9 mouse cellular contexts compared by ENCODE assay signal in genomic region chr13:14522128-14522905, GRCm38 (mm10). TPM values are rescaled to one million over a fixed set of nuclear protein-coding genes. Genes with fewer than 3 reads are reported as not detected.
DNase-seq lines count a peak whose midpoint lies in the region; ATAC-seq and TF ChIP-seq lines count a peak whose summit lies in the region.
"Had no signal": no experiment of that assay in that cellular context is flagged by ENCODE, and none has a peak within 500 bp of the region (broad histone marks: within the 10 kb centered on the region; RNA-seq: fewer than 3 reads in every experiment).

No protein-coding gene starts in this region.

- no peaks in the 10 kb centered on the region for H3K36me3 ChIP-seq in thymus, adult 2 months (ENCODE audit: control insufficient read depth, insufficient read depth, low read length)
- no peaks in the 10 kb centered on the region for H3K36me3 ChIP-seq in embryonic facial prominence, embryonic 12.5 days

- peak overlapping the region; percentile 85 for H3K4me2 ChIP-seq in embryonic facial prominence, embryonic 12.5 days (replicated peaks)

- peak; percentile 81 for ATAC-seq in embryonic facial prominence, embryonic 12.5 days (ENCODE audit: insufficient number of reproducible peaks, insufficient read depth, low FRiP score, low TSS enrichment)
- no peak for ATAC-seq in granulocyte monocyte progenitor cell, adult 5-6 weeks (replicated peaks; ENCODE audit: poor library complexity, severe bottlenecking)

- intact Hi-C loops in left cerebral cortex, postnatal 4 days (cut with DNase I): loop anchor here (10.0 kb wide), 1 partner anchor 178 kb away; no protein-coding TSS in a partner anchor

- H3K4me3 ChIP-seq in thymus, adult 2 months (ENCODE audit: control insufficient read depth, insufficient read depth, low read length): no peak overlapping the region
- peak overlapping the region; percentile 55 for H3K4me3 ChIP-seq in embryonic facial prominence, embryonic 12.5 days

- no peak for TF ChIP-seq POLR2A in thymus, adult 2 months (IDR thresholded peaks at IDR 0.05; ENCODE audit: control insufficient read depth, extremely low read depth, insufficient read depth, low read length, poor library complexity)

- peaks cover 2% of the 10 kb centered on the region; the same call in 1 of the 2 replicates for H3K27me3 ChIP-seq in thymus, adult 2 months (ENCODE audit: control insufficient read depth, insufficient read depth, low read length)
- peaks cover 31% of the 10 kb centered on the region for H3K27me3 ChIP-seq in embryonic facial prominence, embryonic 12.5 days

- no peak overlapping the region for H3K27ac ChIP-seq in thymus, adult 2 months (ENCODE audit: control insufficient read depth, insufficient read depth, low read length)
- H3K27ac ChIP-seq in embryonic facial prominence, embryonic 12.5 days: no peak overlapping the region

- WGBS in thymus, adult 2 months: 7% methylated on average over 38 of the region's 38 CpGs
- WGBS in embryonic facial prominence, embryonic 12.5 days: 2% methylated on average over 38 of the region's 38 CpGs

- H3K9me3 ChIP-seq in embryonic facial prominence, embryonic 12.5 days: no peaks in the 10 kb centered on the region

- TF ChIP-seq CTCF in thymus, adult 2 months (IDR thresholded peaks at IDR 0.05; ENCODE audit: borderline replicate concordance, control insufficient read depth, extremely low read depth, insufficient read depth, low read length, poor library complexity): no peak

- no peaks in the 10 kb centered on the region for H3K4me1 ChIP-seq in thymus, adult 2 months (replicated peaks; ENCODE audit: control insufficient read depth, insufficient read depth, low read length)
- 0 out of 2 replicates have a peak, but pooled peaks cover 5% of the 10 kb centered on the region for H3K4me1 ChIP-seq in embryonic facial prominence, embryonic 12.5 days

- peak; percentile 5 for DNase-seq in thymus, postnatal 4 days
- no peak for DNase-seq in thymus, adult 2 months
- DNase-seq in heart, postnatal 4 days: peak; percentile 10
- DNase-seq in left cerebral cortex, postnatal 4 days: peak; percentile 62
- DNase-seq in neural tube, embryonic 10.5 days (ENCODE audit: extremely low spot score, low spot score): peak; percentile 55
- no peak for DNase-seq in urinary bladder, postnatal 10 days (ENCODE audit: low spot score)

- H3K9ac ChIP-seq in embryonic facial prominence, embryonic 12.5 days: peak overlapping the region; percentile 52

RNA-seq across cellular contexts. Expression of gene Hecw1, which starts 0.7 kb away (rescaled TPM):
- 0.12 and 1.1 TPM in 2 replicates for polyA plus RNA-seq in thymus, adult 2 months (2012; rRNA removed)
- 2.9 and 4.1 TPM in 2 replicates for polyA plus RNA-seq in embryonic facial prominence, embryonic 12.5 days (2016; fragmentation: Nextera tagmentation; extraction: Ambion mirVana)
- total RNA-seq in heart, postnatal 4 days (2021): 1 to 10 TPM; 1.2 to 1.8 TPM
- total RNA-seq in left cerebral cortex, postnatal 4 days (2021): 100 to 1,000 TPM; 199 to 218 TPM
- total RNA-seq in granulocyte monocyte progenitor cell, adult 5-6 weeks (2014; fragmentation: Nextera tagmentation): not detected in 2 replicates
- not detected in 2 replicates for total RNA-seq in granulocyte monocyte progenitor cell, adult 5-6 weeks (2017)
- total RNA-seq: common myeloid progenitor, adult 5-6 weeks had no signal

Comparison
In these comparisons a context has a peak if more than half of its experiments do, and no peak if none do; other contexts are left out.
1. DNase-seq: peak in thymus, postnatal 4 days (single experiment), heart, postnatal 4 days (single experiment), left cerebral cortex, postnatal 4 days (single experiment) and neural tube, embryonic 10.5 days (single experiment); none in thymus, adult 2 months (single experiment) and urinary bladder, postnatal 10 days (single experiment).
2. RNA of gene Hecw1, which starts 0.7 kb away (total RNA-seq): 199 to 218 TPM in left cerebral cortex, postnatal 4 days; 1.2 to 1.8 TPM in heart, postnatal 4 days and not detected in granulocyte monocyte progenitor cell, adult 5-6 weeks; every median in the first group is over 10 times any median in the second.